Mouse (Mus musculus): Measurements from ENCODE around the gene March4. TPM values are rescaled to one million over a fixed set of nuclear protein-coding genes. Genes with fewer than 3 reads are reported as not detected.
A peak's percentile ranks its signal among the peaks of the same experiment; 100 is the strongest.

The March4 gene
- polyA plus RNA-seq, 1 experiment from 2014 or later: 0.92 TPM

DNA sequence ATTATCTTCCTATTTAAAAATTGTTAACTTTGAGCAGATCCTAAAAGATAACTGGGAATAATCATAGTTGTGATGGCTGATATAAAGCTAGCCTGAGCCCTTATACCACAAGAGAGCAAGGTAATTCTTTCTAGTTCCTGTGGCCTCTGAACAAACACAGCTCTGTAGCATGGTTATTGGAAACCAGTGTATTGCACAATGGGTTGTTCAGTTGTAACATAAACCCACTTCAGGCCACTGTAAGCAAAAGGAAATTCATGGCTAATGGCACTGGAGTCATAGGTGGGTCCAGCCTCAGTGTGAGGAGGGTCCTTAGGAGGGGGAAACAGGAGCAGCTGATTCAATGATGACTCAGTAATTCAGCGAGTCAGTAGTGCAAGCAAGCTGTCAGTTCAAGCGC lies 116.5 kb downstream of the March4 start:
- Histone ChIP-seq H3K9ac (ENCODE audit: low read length) (no peak overlapping the region), H3K4me1 (ENCODE audit: control insufficient read depth, insufficient read depth, low read length) (0 out of 2 replicates have a peak, but pooled peaks cover 3% of the 10 kb centered on the region), H3K27me3 (ENCODE audit: control insufficient read depth, insufficient read depth, low read length) (no peaks in the 10 kb centered on the region; the same call in 1 of the 2 replicates), H3K4me3 (ENCODE audit: low read depth, low read length) (no peak overlapping the region), H3K4me2 (no peak overlapping the region), H3K27ac (ENCODE audit: low read depth, low read length) (no peak overlapping the region), H3K36me3 (ENCODE audit: control insufficient read depth, insufficient read depth, low read length) (no peaks in the 10 kb centered on the region), H3K9me3 (ENCODE audit: control insufficient read depth, low read length) (no peaks in the 10 kb centered on the region)
- 76% methylated on average over 2 of the region's 2 CpGs for WGBS
- DNase-seq (ENCODE audit: low spot score, missing footprints): no peak
- ATAC-seq (ENCODE audit: low FRiP score): no peak

DNA sequence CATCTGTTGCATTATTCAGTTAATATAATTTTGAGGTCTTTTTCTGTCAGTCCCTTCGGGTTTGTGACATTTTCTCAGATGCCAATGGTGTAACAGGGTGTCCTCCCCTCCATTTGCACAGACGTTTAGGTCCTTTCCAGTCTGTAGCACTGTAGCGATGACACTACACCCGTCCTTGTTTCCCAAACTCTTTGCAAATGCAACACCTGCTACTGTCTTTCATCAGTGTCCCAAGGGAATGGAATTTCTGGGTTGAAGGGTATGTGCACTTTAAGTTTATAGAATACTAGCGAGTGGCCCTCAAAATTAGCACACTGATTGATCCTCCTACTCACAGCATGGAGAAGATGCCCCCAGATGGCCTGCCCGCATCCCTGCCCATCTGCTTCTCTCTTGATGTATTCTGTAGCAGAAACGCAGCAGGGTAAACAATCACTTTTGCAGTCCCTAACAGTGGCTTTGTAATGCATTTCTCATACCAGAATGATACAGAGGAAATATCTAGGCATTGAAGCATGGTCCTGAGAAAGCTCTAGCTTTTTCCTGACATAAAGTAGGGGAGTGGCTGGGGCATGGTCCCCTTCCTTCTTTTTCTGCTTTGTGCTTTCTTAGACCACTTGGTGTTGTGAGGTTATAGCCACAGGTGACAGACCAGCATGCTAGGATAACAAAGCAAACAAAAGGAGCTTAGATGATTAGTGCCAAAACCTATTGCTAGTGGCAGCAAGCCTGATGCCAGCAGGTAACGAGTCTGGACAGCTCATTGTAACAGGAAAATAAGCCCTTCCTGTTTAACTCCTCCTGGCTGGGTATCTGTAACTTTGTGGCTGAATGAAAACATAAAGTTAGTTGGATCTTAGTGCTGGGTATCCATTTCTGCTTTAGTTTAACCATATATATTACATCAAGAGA lies 117.7 kb downstream of the March4 start:
- Histone ChIP-seq H3K27ac (ENCODE audit: low read depth, low read length) (no peak overlapping the region), H3K9ac (ENCODE audit: low read length) (no peak overlapping the region), H3K9me3 (ENCODE audit: control insufficient read depth, low read length) (no peaks in the 10 kb centered on the region), H3K4me3 (ENCODE audit: low read depth, low read length) (no peak overlapping the region), H3K4me2 (no peak overlapping the region), H3K27me3 (ENCODE audit: control insufficient read depth, insufficient read depth, low read length) (no peaks in the 10 kb centered on the region; the same call in 1 of the 2 replicates), H3K4me1 (ENCODE audit: control insufficient read depth, insufficient read depth, low read length) (peaks cover 13% of the 10 kb centered on the region), H3K36me3 (ENCODE audit: control insufficient read depth, insufficient read depth, low read length) (no peaks in the 10 kb centered on the region)
- WGBS: 73% methylated on average over 8 of the region's 8 CpGs
- DNase-seq (ENCODE audit: low spot score, missing footprints) (no peak), ATAC-seq (ENCODE audit: low FRiP score) (no peak)

DNA sequence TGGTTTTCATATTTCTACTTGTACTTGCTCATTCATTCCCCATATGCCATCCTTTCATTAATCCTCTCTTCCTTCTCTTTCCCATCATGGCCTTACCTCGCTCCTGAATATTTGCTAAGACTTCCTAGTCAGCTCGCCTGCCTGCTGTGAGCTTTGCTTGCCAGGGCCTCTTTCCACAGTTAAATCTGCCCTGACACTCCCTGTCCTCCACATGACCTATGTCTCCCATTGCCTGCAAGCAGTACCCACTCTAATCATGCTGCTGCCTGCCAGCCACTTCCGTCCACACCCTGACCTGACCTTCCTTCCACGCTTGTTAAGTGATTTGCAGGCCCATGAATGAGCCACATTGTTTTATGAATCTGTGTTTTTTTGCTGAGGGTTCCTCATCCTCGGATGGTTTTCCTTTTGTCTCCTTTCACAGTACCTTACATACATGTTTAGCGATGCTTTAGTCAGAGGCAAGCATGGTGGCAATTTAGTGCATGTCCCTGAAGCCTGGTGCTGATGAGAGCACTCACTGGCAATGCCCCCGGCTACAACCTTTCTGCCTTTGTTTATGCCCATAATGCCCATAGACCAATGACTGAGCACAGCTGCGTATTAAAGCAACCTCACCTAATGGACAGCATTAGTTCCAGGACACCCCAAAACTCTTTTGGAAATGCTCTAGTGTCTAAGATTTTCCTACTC lies 122.0 kb downstream of the March4 start:
- ATAC-seq (ENCODE audit: low FRiP score) (no peak), DNase-seq (ENCODE audit: low spot score, missing footprints) (peak; percentile 86)
- Histone ChIP-seq H3K27ac (ENCODE audit: low read depth, low read length) (peak overlapping the region; percentile 31; the same call in 1 of the 2 replicates), H3K4me3 (ENCODE audit: low read depth, low read length) (no peak overlapping the region), H3K36me3 (ENCODE audit: control insufficient read depth, insufficient read depth, low read length) (no peaks in the 10 kb centered on the region), H3K4me1 (ENCODE audit: control insufficient read depth, insufficient read depth, low read length) (peaks cover 13% of the 10 kb centered on the region), H3K9ac (ENCODE audit: low read length) (no peak overlapping the region), H3K27me3 (ENCODE audit: control insufficient read depth, insufficient read depth, low read length) (no peaks in the 10 kb centered on the region; the same call in 1 of the 2 replicates), H3K4me2 (no peak overlapping the region), H3K9me3 (ENCODE audit: control insufficient read depth, low read length) (no peaks in the 10 kb centered on the region)
- whole genome bisulfite sequencing: 48% methylated on average over 8 of the region's 8 CpGs

DNA sequence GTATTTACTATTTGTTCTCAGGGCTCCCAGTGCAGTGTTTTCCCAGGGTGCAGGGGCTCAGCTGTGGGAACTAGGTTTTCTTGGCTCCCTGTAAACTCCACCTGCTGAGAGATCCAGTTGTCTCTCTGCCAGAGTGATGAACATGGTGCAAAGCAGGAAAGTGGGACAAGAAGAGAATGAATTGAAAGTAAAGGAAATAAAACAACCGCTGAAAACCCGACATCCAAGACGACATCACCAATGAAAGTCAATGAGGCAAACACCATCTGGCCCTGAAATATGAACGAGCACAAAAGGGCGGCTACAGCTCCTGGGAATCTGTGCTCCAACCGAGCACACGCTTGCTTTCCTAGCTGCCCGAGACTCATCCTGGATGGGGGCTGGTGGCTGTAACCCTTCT lies 122.6 kb downstream of the March4 start:
- ATAC-seq (ENCODE audit: low FRiP score) (no peak), DNase-seq (ENCODE audit: low spot score, missing footprints) (no peak)
- no peak overlapping the region for H3K4me3 ChIP-seq (ENCODE audit: low read depth, low read length)
- no peaks in the 10 kb centered on the region for H3K9me3 ChIP-seq (ENCODE audit: control insufficient read depth, low read length)
- H3K9ac ChIP-seq (ENCODE audit: low read length): no peak overlapping the region
- H3K27ac ChIP-seq (ENCODE audit: low read depth, low read length): peak overlapping the region; percentile 31; the same call in 1 of the 2 replicates
- no peaks in the 10 kb centered on the region; the same call in 1 of the 2 replicates for H3K27me3 ChIP-seq (ENCODE audit: control insufficient read depth, insufficient read depth, low read length)
- H3K36me3 ChIP-seq (ENCODE audit: control insufficient read depth, insufficient read depth, low read length): no peaks in the 10 kb centered on the region
- peaks cover 11% of the 10 kb centered on the region for H3K4me1 ChIP-seq (ENCODE audit: control insufficient read depth, insufficient read depth, low read length)
- H3K4me2 ChIP-seq: no peak overlapping the region
- WGBS: 65% methylated on average over 8 of the region's 8 CpGs

DNA sequence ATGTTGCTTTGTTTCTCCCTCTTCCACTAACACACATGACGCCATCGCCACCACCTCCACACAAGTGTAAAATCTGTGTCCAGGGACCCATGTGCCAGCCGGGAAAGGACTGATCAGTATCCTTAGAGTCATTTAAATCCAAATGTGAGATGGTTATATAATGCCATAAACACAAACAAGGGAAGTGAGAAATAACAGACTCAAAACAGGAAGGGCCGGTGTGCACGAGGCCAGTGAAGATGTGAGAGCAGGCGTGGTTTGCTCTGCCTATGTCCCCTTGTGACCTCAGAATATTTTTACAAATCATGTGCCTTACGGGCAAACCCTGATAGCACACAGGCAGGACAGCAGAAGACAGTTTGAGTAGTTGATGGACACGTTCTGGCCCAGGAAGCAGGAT lies 123.5 kb downstream of the March4 start:
- no peak for ATAC-seq (ENCODE audit: low FRiP score)
- no peak overlapping the region for H3K27ac ChIP-seq (ENCODE audit: low read depth, low read length)
- WGBS: 93% methylated on average over 8 of the region's 8 CpGs

DNA sequence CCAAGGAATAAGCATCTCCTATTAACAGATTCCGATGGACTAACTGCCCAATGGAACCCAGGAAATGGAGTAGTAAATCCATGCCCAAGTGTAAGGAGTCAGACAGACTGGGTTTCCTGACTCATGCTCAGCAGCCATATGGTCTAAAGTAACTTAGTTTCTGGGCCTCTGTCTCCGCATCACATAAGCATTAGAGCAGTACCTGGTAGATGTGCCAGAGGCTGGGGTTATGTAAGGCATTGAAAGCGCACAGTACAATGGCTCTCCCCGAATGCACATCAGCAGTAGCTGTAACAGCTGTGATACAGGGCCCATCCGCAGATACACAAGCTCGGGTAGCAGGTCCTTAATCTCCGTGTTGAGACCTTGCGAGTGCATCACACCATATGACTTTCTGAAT lies 125.6 kb downstream of the March4 start:
- no peak for DNase-seq (ENCODE audit: low spot score, missing footprints)
- peaks cover 10% of the 10 kb centered on the region for H3K4me1 ChIP-seq (ENCODE audit: control insufficient read depth, insufficient read depth, low read length)
- no peak overlapping the region for H3K4me2 ChIP-seq
- no peaks in the 10 kb centered on the region; the same call in 1 of the 2 replicates for H3K27me3 ChIP-seq (ENCODE audit: control insufficient read depth, insufficient read depth, low read length)
- 91% methylated on average over 8 of the region's 8 CpGs for WGBS
- H3K9me3 ChIP-seq (ENCODE audit: control insufficient read depth, low read length): no peaks in the 10 kb centered on the region
- no peak for ATAC-seq (ENCODE audit: low FRiP score)
- H3K36me3 ChIP-seq (ENCODE audit: control insufficient read depth, insufficient read depth, low read length): no peaks in the 10 kb centered on the region
- no peak overlapping the region for H3K4me3 ChIP-seq (ENCODE audit: low read depth, low read length)
- no peak overlapping the region for H3K9ac ChIP-seq (ENCODE audit: low read length)
- H3K27ac ChIP-seq (ENCODE audit: low read depth, low read length): no peak overlapping the region

More for the DNA sequence above, 123.5 kb downstream of the March4 start:
- Histone ChIP-seq H3K9me3 (ENCODE audit: control insufficient read depth, low read length) (no peaks in the 10 kb centered on the region), H3K4me3 (ENCODE audit: low read depth, low read length) (no peak overlapping the region), H3K36me3 (ENCODE audit: control insufficient read depth, insufficient read depth, low read length) (no peaks in the 10 kb centered on the region), H3K4me2 (no peak overlapping the region), H3K9ac (ENCODE audit: low read length) (no peak overlapping the region), H3K27me3 (ENCODE audit: control insufficient read depth, insufficient read depth, low read length) (no peaks in the 10 kb centered on the region; the same call in 1 of the 2 replicates), H3K4me1 (ENCODE audit: control insufficient read depth, insufficient read depth, low read length) (peaks cover 10% of the 10 kb centered on the region)
- no peak for DNase-seq (ENCODE audit: low spot score, missing footprints)

DNA sequence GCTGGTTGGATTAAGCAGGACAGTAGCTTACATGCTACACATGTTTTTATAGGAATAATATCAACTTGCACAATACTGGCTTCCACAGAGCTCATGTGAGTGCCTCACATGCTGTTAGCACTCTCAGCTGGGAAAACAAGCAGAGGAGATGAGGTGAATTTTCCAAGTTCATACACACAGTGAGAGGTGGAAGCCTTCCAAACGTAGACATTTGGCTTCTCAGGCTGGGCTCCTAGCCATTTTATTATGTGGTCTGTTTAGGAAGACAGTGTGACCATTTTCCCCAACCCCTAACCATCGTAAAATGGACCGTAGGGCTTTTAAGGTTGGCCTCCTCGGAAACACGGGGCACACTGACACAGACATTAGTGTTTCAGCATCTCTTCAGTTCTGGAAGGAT lies 126.8 kb downstream of the March4 start:
- Histone ChIP-seq H3K27me3 (ENCODE audit: control insufficient read depth, insufficient read depth, low read length) (no peaks in the 10 kb centered on the region), H3K4me2 (no peak overlapping the region), H3K9ac (ENCODE audit: low read length) (no peak overlapping the region), H3K4me3 (ENCODE audit: low read depth, low read length) (no peak overlapping the region), H3K4me1 (ENCODE audit: control insufficient read depth, insufficient read depth, low read length) (peaks cover 8% of the 10 kb centered on the region), H3K9me3 (ENCODE audit: control insufficient read depth, low read length) (no peaks in the 10 kb centered on the region), H3K36me3 (ENCODE audit: control insufficient read depth, insufficient read depth, low read length) (no peaks in the 10 kb centered on the region), H3K27ac (ENCODE audit: low read depth, low read length) (no peak overlapping the region)
- no peak for ATAC-seq (ENCODE audit: low FRiP score)
- no peak for DNase-seq (ENCODE audit: low spot score, missing footprints)
- whole genome bisulfite sequencing: 87% methylated on average over 5 of the region's 5 CpGs

DNA sequence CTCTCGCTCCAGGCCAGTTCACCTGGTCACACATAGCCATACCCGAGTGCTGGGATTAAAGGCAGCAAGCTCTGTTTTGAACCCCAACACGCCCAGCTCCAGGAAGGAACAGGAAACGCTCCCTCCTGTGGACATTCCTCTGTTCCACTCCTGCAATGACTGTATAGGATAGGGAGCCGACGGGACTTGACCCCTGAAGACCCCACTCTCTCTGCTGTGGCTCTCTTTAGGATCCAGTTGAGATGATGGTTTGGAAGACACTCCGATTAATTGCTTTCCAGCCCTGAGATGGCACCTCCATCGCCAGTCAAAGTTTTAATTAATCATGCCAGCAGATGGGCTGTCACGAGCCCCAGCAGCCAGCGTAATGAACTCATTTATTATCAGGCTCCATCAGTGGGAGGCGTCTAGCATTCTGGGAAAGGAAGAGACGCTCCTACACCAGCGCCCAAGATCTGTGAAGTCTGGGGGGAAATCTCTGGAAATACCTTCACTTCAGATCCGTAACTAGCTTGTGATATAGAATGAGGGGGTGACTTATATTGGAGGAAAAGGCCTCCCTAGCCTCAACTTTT lies 130.1 kb downstream of the March4 start:
- no peak overlapping the region for H3K27ac ChIP-seq (ENCODE audit: low read depth, low read length)
- DNase-seq (ENCODE audit: low spot score, missing footprints) (no peak), ATAC-seq (ENCODE audit: low FRiP score) (no peak)
- no peaks in the 10 kb centered on the region for H3K27me3 ChIP-seq (ENCODE audit: control insufficient read depth, insufficient read depth, low read length)
- 84% methylated on average over 14 of the region's 14 CpGs for WGBS
- no peaks in the 10 kb centered on the region for H3K9me3 ChIP-seq (ENCODE audit: control insufficient read depth, low read length)
- no peaks in the 10 kb centered on the region for H3K4me1 ChIP-seq (ENCODE audit: control insufficient read depth, insufficient read depth, low read length)
- H3K4me2 ChIP-seq: no peak overlapping the region
- H3K36me3 ChIP-seq (ENCODE audit: control insufficient read depth, insufficient read depth, low read length): no peaks in the 10 kb centered on the region
- H3K9ac ChIP-seq (ENCODE audit: low read length): no peak overlapping the region
- H3K4me3 ChIP-seq (ENCODE audit: low read depth, low read length): no peak overlapping the region
